Mouse (Mus musculus) bone marrow, adult 2 months (tissue): ENCODE results near the gene Itgb1bp1.

Experiments
- CTCF ChIP-seq: fragments of 200-500 bp; IDR thresholded peaks from 2 replicates; pipeline ENCODE4 v1.5.1; 2011; ENCODE audit warnings: low read length, control low read depth; ENCODE audit not compliant: control insufficient read depth, insufficient read depth
- POLR2A ChIP-seq: fragments of 200-500 bp; IDR thresholded peaks from 2 replicates; pipeline ENCODE4 v1.6.1; 2011; ENCODE audit warnings: low read depth, mild to moderate bottlenecking, control low read depth, low read length, borderline replicate concordance; ENCODE audit not compliant: control insufficient read depth

DNA sequence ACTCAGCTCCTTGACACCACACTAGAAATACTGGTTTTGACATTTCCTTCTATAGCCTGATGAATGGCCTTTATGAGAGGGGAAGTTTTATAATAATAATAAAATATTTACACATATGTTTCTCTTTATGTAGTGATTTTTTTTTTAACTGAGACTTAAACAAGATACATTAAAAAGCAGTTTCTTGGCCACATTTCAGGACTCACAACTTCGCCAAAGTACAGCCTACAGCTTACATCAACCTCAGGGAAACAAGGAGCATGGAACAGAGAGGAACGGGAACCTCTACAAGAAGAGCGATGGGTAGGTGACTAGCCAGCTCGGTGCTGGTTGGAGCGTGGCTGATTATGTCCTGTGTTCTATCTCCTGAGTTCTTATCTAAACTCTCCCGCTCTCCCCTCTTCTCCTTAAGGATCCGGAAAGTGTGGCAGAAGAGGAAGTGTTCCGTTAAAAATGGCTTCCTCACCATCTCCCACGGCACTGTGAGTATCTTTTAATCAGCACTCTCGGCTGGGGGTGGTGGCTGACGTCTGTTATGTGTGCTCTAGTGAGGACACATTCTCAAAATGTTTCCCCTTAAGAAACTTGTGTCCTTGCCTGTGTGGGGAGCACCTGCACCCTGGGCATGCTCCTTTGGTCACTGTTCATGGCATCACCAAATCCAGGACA lies 68.2 kb downstream of the Itgb1bp1 start:
- no peak for TF ChIP-seq POLR2A
- TF ChIP-seq CTCF = no peak
